Mouse (Mus musculus) spleen, adult 2 months (tissue): ENCODE results near the gene Krtap1-5. TPM values are rescaled to one million over a fixed set of nuclear protein-coding genes. Genes with fewer than 3 reads are reported as not detected.

Source experiments
- DNase-seq, 2 experiments: peaks; one replicate each; pipeline versions ENCODE4 v3.0.0 to v3.0.0-alpha.2; 2012 to 2021; ENCODE audit warnings: low spot score in 2 of 2, low read depth in 1 of 2
- H3K27ac ChIP-seq: fragments of 200-500 bp; 2 replicates; pipeline ENCODE4 v1.5.1; 2012; ENCODE audit warnings: low read length, inconsistent platforms; ENCODE audit not compliant: insufficient read depth
- H3K27me3 ChIP-seq: fragments of 200-500 bp; 2 replicates; pipeline ENCODE4 v1.6.1; 2012; ENCODE audit warnings: mild to moderate bottlenecking, moderate library complexity, low read length, inconsistent platforms; ENCODE audit not compliant: control insufficient read depth, insufficient read depth
- H3K36me3 ChIP-seq: fragments of 200-500 bp; 2 replicates; pipeline ENCODE4 v1.6.1; 2012; ENCODE audit warnings: mild to moderate bottlenecking, low read length, inconsistent platforms; ENCODE audit not compliant: control insufficient read depth, insufficient read depth
- H3K4me1 ChIP-seq: fragments of 200-500 bp; 2 replicates; pipeline ENCODE4 v1.6.1; 2011; ENCODE audit warnings: inconsistent platforms; ENCODE audit not compliant: control insufficient read depth, insufficient read depth, insufficient read length
- H3K4me3 ChIP-seq: fragments of 200-500 bp; 2 replicates; pipeline ENCODE4 v1.5.1; 2011; ENCODE audit warnings: mild to moderate bottlenecking, inconsistent platforms; ENCODE audit not compliant: insufficient read depth, insufficient read length; ENCODE audit errors: extremely low read depth
- CTCF ChIP-seq: fragments of 200-500 bp; IDR thresholded peaks from 2 replicates; pipeline ENCODE4 v1.5.1; 2011; ENCODE audit warnings: mild to moderate bottlenecking, inconsistent platforms; ENCODE audit not compliant: insufficient read depth, insufficient read length, insufficient replicate concordance; ENCODE audit errors: extremely low read depth
- POLR2A ChIP-seq: fragments of 200-500 bp; IDR thresholded peaks from 2 replicates; pipeline ENCODE4 v1.6.1; 2011; ENCODE audit warnings: low read depth, low read length, inconsistent platforms
- WGBS: fragments of 180-500 bp; shearing (Covaris S2); methylation state at CpG from one replicate; pipeline ENCODE4 v1.1.7; 2018; 5-methylcytosine and 5-hydroxymethylcytosine counted together
- polyA plus RNA-seq: library from polyadenylated mRNA; depleted of rRNA; stranded (reverse); fragments of >200 nt; gene quantifications from 2 replicates; pipeline ENCODE4 v1.2.3, GENCODE M21; 2012

Krtap1-5 gene
- polyA plus RNA-seq, 1 experiment: not detected

- TF ChIP-seq POLR2A (no peak), CTCF (no peak)
- DNase-seq: no peak
- 90% methylated on average over 7 of the region's 7 CpGs for WGBS
- no peaks in the 10 kb centered on the region for H3K27me3 ChIP-seq
- no peak within 1 kb of the TSS for H3K4me3 ChIP-seq
- H3K27ac ChIP-seq: no peak within 1 kb of the TSS
- H3K4me1 ChIP-seq: no peaks in the 10 kb centered on the region
- no peaks in the 10 kb centered on the region for H3K36me3 ChIP-seq
Observed at GRCm38 (mm10) chr11:99566530-99566929, 14.3 kb downstream of the Krtap1-5 start, which contains the start of gene Krtap3-1. Krtap3-1 (minus strand) TSS chr11:99566630.

GRCm38 (mm10) chr11:99562580-99562979 lies 18.2 kb downstream of the Krtap1-5 start:
- H3K27me3 ChIP-seq: no peaks in the 10 kb centered on the region
- no peak overlapping the region for H3K4me3 ChIP-seq
- DNase-seq: no peak
- no peak overlapping the region for H3K27ac ChIP-seq
- no peaks in the 10 kb centered on the region for H3K4me1 ChIP-seq
- no peaks in the 10 kb centered on the region for H3K36me3 ChIP-seq
- WGBS: 81% methylated on average over 6 of the region's 6 CpGs
- TF ChIP-seq CTCF: no peak
- no peak for TF ChIP-seq POLR2A

GRCm38 (mm10) chr11:99559366-99559765 lies 21.4 kb downstream of the Krtap1-5 start, which contains the start of gene Gm11939:
Gm11939 (minus strand) TSS chr11:99559466.
- WGBS: 86% methylated on average over 9 of the region's 9 CpGs
- Histone ChIP-seq H3K36me3 (no peaks in the 10 kb centered on the region), H3K27ac (no peak within 1 kb of the TSS), H3K27me3 (no peaks in the 10 kb centered on the region), H3K4me1 (no peaks in the 10 kb centered on the region), H3K4me3 (no peak within 1 kb of the TSS)
- TF ChIP-seq POLR2A (no peak), CTCF (no peak)
- DNase-seq: no peak

- no peak for TF ChIP-seq POLR2A
- no peak overlapping the region for H3K27ac ChIP-seq
- no peaks in the 10 kb centered on the region for H3K36me3 ChIP-seq
- no peaks in the 10 kb centered on the region for H3K4me1 ChIP-seq
- no peak for DNase-seq
- no peaks in the 10 kb centered on the region for H3K27me3 ChIP-seq
- H3K4me3 ChIP-seq: no peak overlapping the region
- WGBS: 88% methylated on average over 3 of the region's 3 CpGs
Observed at GRCm38 (mm10) chr11:99557976-99558745, 22.7 kb downstream of the Krtap1-5 start.

GRCm38 (mm10) chr11:99556753-99557152 lies 24.1 kb downstream of the Krtap1-5 start, which contains the start of gene Krtap3-2:
Krtap3-2 (minus strand) TSS chr11:99556853.
- TF ChIP-seq CTCF (no peak), POLR2A (no peak)
- no peaks in the 10 kb centered on the region for H3K4me1 ChIP-seq
- H3K4me3 ChIP-seq: no peak within 1 kb of the TSS
- no peak within 1 kb of the TSS for H3K27ac ChIP-seq
- H3K36me3 ChIP-seq: no peaks in the 10 kb centered on the region
- DNase-seq: no peak
- WGBS: 54% methylated on average over 2 of the region's 2 CpGs
- no peaks in the 10 kb centered on the region for H3K27me3 ChIP-seq

GRCm38 (mm10) chr11:99556195-99556594 lies 24.6 kb downstream of the Krtap1-5 start:
- Histone ChIP-seq H3K4me1 (no peaks in the 10 kb centered on the region), H3K27me3 (no peaks in the 10 kb centered on the region), H3K27ac (no peak overlapping the region), H3K36me3 (no peaks in the 10 kb centered on the region), H3K4me3 (no peak overlapping the region)
- WGBS: 84% methylated on average over 2 of the region's 2 CpGs
- DNase-seq: no peak
- no peak for TF ChIP-seq POLR2A
- no peak for TF ChIP-seq CTCF

GRCm38 (mm10) chr11:99550765-99551164 lies 30.1 kb downstream of the Krtap1-5 start, which contains the start of gene Krtap3-3:
Krtap3-3 (minus strand) TSS chr11:99550865.
- H3K4me1 ChIP-seq: no peaks in the 10 kb centered on the region
- DNase-seq: no peak
- H3K36me3 ChIP-seq: no peaks in the 10 kb centered on the region
- no peak within 1 kb of the TSS for H3K4me3 ChIP-seq
- H3K27me3 ChIP-seq: no peaks in the 10 kb centered on the region
- TF ChIP-seq CTCF: no peak
- no peak for TF ChIP-seq POLR2A
- H3K27ac ChIP-seq: no peak within 1 kb of the TSS
- WGBS: 70% methylated on average over 4 of the region's 4 CpGs
